In the genomic region with DNA sequence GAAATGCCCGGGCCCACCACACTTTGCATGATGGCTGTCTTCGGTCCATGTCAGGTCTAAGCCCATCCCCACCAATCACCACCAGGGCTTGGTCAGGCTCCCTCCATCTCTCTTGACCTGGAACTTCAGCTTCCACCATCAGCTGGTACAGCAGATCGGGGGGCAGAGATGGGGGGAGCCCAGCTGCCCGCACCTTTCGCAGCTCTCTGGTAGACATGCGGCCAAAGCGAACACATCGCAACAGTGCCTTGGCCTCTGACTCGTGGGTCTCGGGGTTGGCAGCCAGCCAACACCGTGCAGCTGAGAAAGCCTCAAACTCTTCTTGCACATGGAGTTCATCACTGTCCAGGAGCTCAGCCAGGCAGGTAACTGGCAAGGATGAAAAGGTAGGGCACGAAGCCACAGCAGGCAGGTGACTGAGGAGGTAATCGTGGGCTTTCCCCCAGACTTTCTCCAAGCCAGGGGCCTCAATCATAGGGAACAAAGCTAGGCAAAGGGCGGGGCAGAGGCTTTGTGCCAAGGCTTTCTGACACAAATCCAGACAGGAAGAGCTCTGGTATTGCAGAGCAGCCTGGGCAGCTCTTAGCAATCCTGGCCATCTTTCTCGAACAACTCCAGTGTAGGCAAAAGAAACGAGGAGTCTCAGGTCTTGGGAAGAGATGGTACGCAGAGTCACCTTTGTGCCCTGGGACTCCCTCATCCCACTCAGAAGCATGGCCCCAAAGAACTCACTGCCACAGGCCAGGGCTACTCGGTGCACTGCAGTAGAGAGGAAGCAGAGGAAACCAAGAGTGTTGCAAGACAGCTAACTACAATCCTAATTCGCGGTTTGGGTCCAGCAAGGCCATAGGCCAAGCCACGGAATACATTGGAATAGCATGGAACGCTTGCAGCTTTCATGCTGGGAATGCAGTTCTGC, we compare ENCODE assay signal across 12 mouse cellular contexts. TPM values are rescaled to one million over a fixed set of nuclear protein-coding genes. Genes with fewer than 3 reads are reported as not detected.
DNase-seq lines count a peak whose midpoint lies in the region; ATAC-seq and TF ChIP-seq lines count a peak whose summit lies in the region.
"Had no signal": no experiment of that assay in that cellular context is flagged by ENCODE, and none has a peak within 500 bp of the region (broad histone marks: within the 10 kb centered on the region; RNA-seq: fewer than 3 reads in every experiment).

No protein-coding gene starts in this region.

- intact Hi-C loops in gastrocnemius, adult 2 months (cut with DNase I), result loop anchor here (10.0 kb wide), 1 partner anchor 172 kb away; no protein-coding TSS in a partner anchor

- H3K36me3 ChIP-seq in lung, embryonic 16.5 days (ENCODE audit: control insufficient read depth, insufficient read depth, low read length), result no peaks in the 10 kb centered on the region
- H3K36me3 ChIP-seq: heart, embryonic 13.5 days had no signal

- ATAC-seq in lung, embryonic 16.5 days (ENCODE audit: low read depth), result peak; percentile 11; the same call in 1 of the 2 replicates

- H3K9ac ChIP-seq in lung, embryonic 16.5 days (ENCODE audit: low read length), result no peak overlapping the region
- H3K9ac ChIP-seq: heart, embryonic 13.5 days had no signal

- peak; percentile 56 for DNase-seq in adrenal gland, adult 2 months
- DNase-seq in adrenal gland, postnatal 4 days (ENCODE audit: low spot score in 2 of 2), result no peak
- DNase-seq in MN1 (ENCODE audit: low spot score), result peak; percentile 40
- DNase-seq in gastrocnemius, adult 2 months, result peak; percentile 53
- no peak for DNase-seq in spleen, postnatal 14 days (ENCODE audit: low spot score in 2 of 2)
- no peak for DNase-seq in layer of hippocampus, adult 9-10 months (ENCODE audit: low spot score)
- DNase-seq in spleen, adult 12 weeks (ENCODE audit: low spot score), result no peak
- DNase-seq: B cell, adult 2 months; kidney, postnatal 10 days had no signal

- TF ChIP-seq CTCF in gastrocnemius, adult 2 months (IDR thresholded peaks at IDR 0.05), result no peak

- H3K4me3 ChIP-seq in gastrocnemius, adult 2 months, result peak overlapping the region; percentile 28
- H3K4me3 ChIP-seq in lung, embryonic 16.5 days (ENCODE audit: low read length), result no peak overlapping the region
- H3K4me3 ChIP-seq: heart, embryonic 13.5 days had no signal

- WGBS in lung, embryonic 16.5 days, result 66% methylated on average over 22 of the region's 22 CpGs

- H3K27ac ChIP-seq in gastrocnemius, adult 2 months, result peak overlapping the region; percentile 51
- no peak overlapping the region for H3K27ac ChIP-seq in lung, embryonic 16.5 days (ENCODE audit: low read length)
- H3K27ac ChIP-seq: heart, embryonic 13.5 days had no signal

- peaks cover 3% of the 10 kb centered on the region; the same call in 1 of the 2 replicates for H3K27me3 ChIP-seq in lung, embryonic 16.5 days (ENCODE audit: control insufficient read depth, insufficient read depth, low read depth, low read length)

- no peaks in the 10 kb centered on the region for H3K9me3 ChIP-seq in lung, embryonic 16.5 days (ENCODE audit: control insufficient read depth, low read length)
- H3K9me3 ChIP-seq: heart, embryonic 13.5 days had no signal

- no peak overlapping the region for H3K4me2 ChIP-seq in lung, embryonic 16.5 days (ENCODE audit: low read depth, low read length)
- H3K4me2 ChIP-seq: heart, embryonic 13.5 days; liver, embryonic 11.5 days had no signal

- peaks cover 10% of the 10 kb centered on the region for H3K4me1 ChIP-seq in lung, embryonic 16.5 days (replicated peaks; ENCODE audit: control insufficient read depth, insufficient read depth, low read length)

RNA-seq across cellular contexts. Expression of a gene that starts 4.5 kb away (rescaled TPM):
- total RNA-seq in adrenal gland, adult 2 months (2021), result 1 to 10 TPM in 1 of 2 experiments, under 1 TPM in 1; 0.46 to 1.0 TPM
- polyA plus RNA-seq in adrenal gland, adult 2 months (2012; rRNA removed), result 0.45 and 1.0 TPM in 2 replicates
- total RNA-seq in adrenal gland, postnatal 4 days (2021), result 1 to 10 TPM; 1.4 to 1.7 TPM
- total RNA-seq in gastrocnemius, adult 2 months (2021), result 10 to 100 TPM; 68.8 to 76.8 TPM
- 0.59 TPM in 2 replicates for polyA plus RNA-seq in lung, embryonic 16.5 days (2015; fragmentation: Nextera tagmentation; extraction: Ambion mirVana)

RNA-seq across cellular contexts. Expression of a gene that starts 22.4 kb away (rescaled TPM):
- 10 to 100 TPM; 15.5 to 17.5 TPM for total RNA-seq in adrenal gland, adult 2 months (2021)
- 16.0 and 18.9 TPM in 2 replicates for polyA plus RNA-seq in adrenal gland, adult 2 months (2012; rRNA removed)
- total RNA-seq in adrenal gland, postnatal 4 days (2021), result 10 to 100 TPM; 19.1 to 20.6 TPM
- 1 to 10 TPM; 6.6 to 9.5 TPM for total RNA-seq in gastrocnemius, adult 2 months (2021)
- polyA plus RNA-seq in lung, embryonic 16.5 days (2015; fragmentation: Nextera tagmentation; extraction: Ambion mirVana), result 6.0 and 6.2 TPM in 2 replicates

RNA-seq across cellular contexts. Expression of a gene that starts 31.9 kb away (rescaled TPM):
- total RNA-seq in adrenal gland, adult 2 months (2021), result 10 to 100 TPM; 37.7 to 45.0 TPM
- polyA plus RNA-seq in adrenal gland, adult 2 months (2012; rRNA removed), result 149 and 171 TPM in 2 replicates
- 10 to 100 TPM; 62.9 to 66.0 TPM for total RNA-seq in adrenal gland, postnatal 4 days (2021)
- total RNA-seq in gastrocnemius, adult 2 months (2021), result 10 to 100 TPM; 45.3 to 63.1 TPM
- polyA plus RNA-seq in lung, embryonic 16.5 days (2015; fragmentation: Nextera tagmentation; extraction: Ambion mirVana), result 153 and 171 TPM in 2 replicates

RNA-seq across cellular contexts. Expression of a gene that starts 32.0 kb away (rescaled TPM):
- total RNA-seq in adrenal gland, adult 2 months (2021), result 10 to 100 TPM; 54.7 to 80.9 TPM
- 20.9 and 27.1 TPM in 2 replicates for polyA plus RNA-seq in adrenal gland, adult 2 months (2012; rRNA removed)
- 100 to 1,000 TPM; 100 to 106 TPM for total RNA-seq in adrenal gland, postnatal 4 days (2021)
- total RNA-seq in gastrocnemius, adult 2 months (2021), result 10 to 100 TPM; 28.0 to 28.1 TPM
- 171 and 177 TPM in 2 replicates for polyA plus RNA-seq in lung, embryonic 16.5 days (2015; fragmentation: Nextera tagmentation; extraction: Ambion mirVana)

RNA-seq across cellular contexts. Expression of a gene that starts 37.9 kb away (rescaled TPM):
- 10 to 100 TPM; 56.7 to 69.6 TPM for total RNA-seq in adrenal gland, adult 2 months (2021)
- 120 and 125 TPM in 2 replicates for polyA plus RNA-seq in adrenal gland, adult 2 months (2012; rRNA removed)
- total RNA-seq in adrenal gland, postnatal 4 days (2021), result 10 to 100 TPM; 49.5 to 57.8 TPM
- total RNA-seq in gastrocnemius, adult 2 months (2021), result 10 to 100 TPM; 16.2 to 16.6 TPM
- polyA plus RNA-seq in lung, embryonic 16.5 days (2015; fragmentation: Nextera tagmentation; extraction: Ambion mirVana), result 47.1 and 48.4 TPM in 2 replicates

Comparison
In these comparisons a context has a peak if more than half of its experiments do, and no peak if none do; other contexts are left out.
1. DNase-seq: peak in adrenal gland, adult 2 months (single experiment), MN1 (single experiment) and gastrocnemius, adult 2 months (single experiment); none in adrenal gland, postnatal 4 days (0 of 2), spleen, postnatal 14 days (0 of 2), layer of hippocampus, adult 9-10 months (single experiment) and spleen, adult 12 weeks (single experiment).
2. RNA of a gene that starts 4.5 kb away (total RNA-seq): 68.8 to 76.8 TPM in gastrocnemius, adult 2 months; 1.4 to 1.7 TPM in adrenal gland, postnatal 4 days and 0.46 to 1.0 TPM in adrenal gland, adult 2 months; every median in the first group is over 10 times any median in the second.